Mouse (Mus musculus): ENCODE results near the gene Cyth1. TPM values are rescaled to one million over a fixed set of nuclear protein-coding genes. Genes with fewer than 3 reads are reported as not detected.

Gene Cyth1
- 8.9 TPM for polyA plus RNA-seq (2015; fragmentation: Illumina TruSeq; extraction: RNeasy Lipid Tissue Mini Kit (QIAGEN cat#74804); ENCODE audit: insufficient read depth, low read depth, low replicate concordance)

DNA sequence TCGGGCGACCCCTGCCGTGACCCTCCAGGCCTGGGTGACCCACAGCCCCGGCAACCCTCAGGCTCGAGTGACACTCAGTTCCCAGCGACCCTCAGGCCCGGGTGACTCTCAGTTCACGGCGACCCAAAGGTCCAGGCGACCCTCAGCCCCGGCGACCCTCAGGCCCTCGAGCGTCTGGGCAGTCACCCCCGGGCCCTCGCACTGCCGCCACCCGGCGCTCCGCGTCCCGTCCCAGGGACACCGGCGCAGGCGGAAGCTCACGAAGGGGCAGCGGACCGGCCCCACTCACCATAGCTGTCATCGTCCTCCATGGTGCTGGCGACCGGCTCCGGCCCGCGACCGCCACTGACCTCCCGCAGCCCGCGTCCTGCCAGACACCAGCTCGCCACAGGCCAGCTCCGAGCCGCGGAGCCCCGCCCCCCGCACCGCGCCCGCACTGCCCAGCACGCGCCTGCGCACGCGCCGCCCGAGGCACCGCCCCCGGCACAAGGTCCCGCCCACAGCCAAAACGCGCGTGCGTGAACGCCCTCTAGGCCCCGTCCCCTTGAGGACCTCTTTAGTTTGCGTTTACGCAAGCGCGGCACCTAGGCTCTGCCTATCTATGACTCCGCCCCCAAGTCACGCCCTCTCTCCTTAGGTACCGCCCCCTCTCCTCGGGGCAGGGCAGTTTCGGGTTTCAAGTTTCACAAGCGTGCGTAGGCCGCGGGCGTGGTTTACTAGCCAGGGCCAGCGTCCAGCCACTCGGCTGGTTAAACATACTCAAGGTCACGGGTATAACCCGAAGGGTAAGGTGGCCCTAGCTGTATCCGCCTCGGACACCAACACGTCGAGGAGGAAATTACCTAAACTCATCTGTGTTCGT lies at the start of gene Cyth1:
Gene Cyth1 (minus strand): TSS at position 443 of the 862 bp plus-strand sequence.

DNA sequence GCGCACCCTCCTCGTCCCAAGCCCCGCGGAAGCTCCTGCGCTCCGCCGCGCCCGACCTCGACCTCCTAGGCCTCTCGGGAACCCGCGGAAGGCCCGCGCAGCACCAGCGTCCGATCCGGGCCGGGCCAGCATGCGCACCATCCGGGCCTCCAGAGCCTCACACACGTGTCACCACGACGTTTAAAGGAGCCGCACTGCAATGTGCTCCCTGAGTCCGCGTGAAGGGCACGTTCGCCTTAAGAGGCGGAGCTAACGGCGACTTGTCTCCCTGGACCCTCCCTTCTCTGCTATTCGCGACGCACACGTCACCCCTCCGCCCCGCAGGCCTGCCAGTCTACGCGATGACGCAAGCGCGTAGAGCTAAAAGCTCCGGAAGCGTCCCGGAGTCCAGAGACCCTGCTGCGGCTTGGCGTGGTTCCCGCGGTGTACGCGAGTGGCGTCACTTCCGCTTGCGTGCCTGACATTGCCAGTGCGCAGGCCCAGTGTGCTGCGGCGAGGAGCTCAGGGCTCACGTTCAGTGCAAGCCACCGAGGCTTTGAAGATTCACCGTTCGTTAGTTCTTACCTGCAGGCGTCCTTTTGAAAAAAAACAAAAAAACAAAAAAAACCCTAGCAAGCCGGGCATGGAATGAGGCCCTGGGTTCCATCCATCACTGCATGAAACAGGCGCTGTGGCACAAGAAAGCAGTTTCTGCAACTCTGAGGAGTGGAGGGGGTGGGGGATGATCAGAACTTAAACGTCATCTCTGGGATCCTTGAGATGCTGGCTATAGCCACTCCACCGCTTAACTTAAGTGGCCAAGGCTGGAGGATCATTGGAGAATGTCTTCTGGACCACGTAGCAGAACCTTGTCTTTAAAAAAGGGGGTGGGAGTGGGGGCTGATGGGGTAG lies 41.9 kb upstream of the Cyth1 start, which contains the start of gene Usp36:
Gene Usp36 (minus strand): TSS at position 246 of the 891 bp plus-strand sequence.

DNA sequence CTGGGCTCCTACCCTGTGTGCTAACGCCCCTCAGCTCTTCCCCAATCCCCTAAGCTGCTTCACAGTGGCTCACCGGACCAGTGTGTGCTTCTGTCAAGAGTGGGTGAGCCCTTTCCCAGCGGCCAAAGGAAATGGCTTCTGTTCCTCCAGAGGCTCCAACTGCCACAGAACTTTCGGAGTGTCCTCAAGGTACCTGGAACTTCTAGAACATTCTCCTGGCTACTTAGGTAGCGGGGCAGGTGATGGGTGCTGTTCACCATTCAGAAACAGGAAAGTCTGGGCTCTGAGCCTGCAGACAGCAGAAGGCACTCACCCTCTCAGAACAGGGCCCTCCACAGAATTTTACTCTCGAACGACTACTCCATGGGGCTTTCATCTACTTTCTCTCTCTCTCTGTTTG lies 117.9 kb downstream of the Cyth1 start, which contains the start of gene Dnah17:
Gene Dnah17 (minus strand): TSS at position 101 of the 400 bp plus-strand sequence.

Other genes with a start within 250 kb of the Cyth1 start
- not detected for gene Dnah17, start 118.0 kb downstream of the Cyth1 start, polyA plus RNA-seq (2015; fragmentation: Illumina TruSeq; extraction: RNeasy Lipid Tissue Mini Kit (QIAGEN cat#74804); ENCODE audit: insufficient read depth, low read depth, low replicate concordance)
- 11.6 TPM for gene Usp36, start 41.7 kb upstream of the Cyth1 start, polyA plus RNA-seq (2015; fragmentation: Illumina TruSeq; extraction: RNeasy Lipid Tissue Mini Kit (QIAGEN cat#74804); ENCODE audit: insufficient read depth, low read depth, low replicate concordance)
- not detected for gene Cep295nl, start 93.9 kb upstream of the Cyth1 start, polyA plus RNA-seq (2015; fragmentation: Illumina TruSeq; extraction: RNeasy Lipid Tissue Mini Kit (QIAGEN cat#74804); ENCODE audit: insufficient read depth, low read depth, low replicate concordance)
- 66.4 TPM for gene Timp2, start 107.1 kb upstream of the Cyth1 start, polyA plus RNA-seq (2015; fragmentation: Illumina TruSeq; extraction: RNeasy Lipid Tissue Mini Kit (QIAGEN cat#74804); ENCODE audit: insufficient read depth, low read depth, low replicate concordance)
- 52.8 TPM for gene Lgals3bp, start 153.5 kb upstream of the Cyth1 start, polyA plus RNA-seq (2015; fragmentation: Illumina TruSeq; extraction: RNeasy Lipid Tissue Mini Kit (QIAGEN cat#74804); ENCODE audit: insufficient read depth, low read depth, low replicate concordance)
- gene Cant1, start 170.5 kb upstream of the Cyth1 start, polyA plus RNA-seq (2015; fragmentation: Illumina TruSeq; extraction: RNeasy Lipid Tissue Mini Kit (QIAGEN cat#74804); ENCODE audit: insufficient read depth, low read depth, low replicate concordance), result 12.8 TPM
- 6.5 TPM for gene C1qtnf1, start 179.6 kb upstream of the Cyth1 start, polyA plus RNA-seq (2015; fragmentation: Illumina TruSeq; extraction: RNeasy Lipid Tissue Mini Kit (QIAGEN cat#74804); ENCODE audit: insufficient read depth, low read depth, low replicate concordance)
- gene Engase, start 228.2 kb upstream of the Cyth1 start, polyA plus RNA-seq (2015; fragmentation: Illumina TruSeq; extraction: RNeasy Lipid Tissue Mini Kit (QIAGEN cat#74804); ENCODE audit: insufficient read depth, low read depth, low replicate concordance), result 1.3 TPM

Measured in pancreas, adult 10 weeks (tissue).